Mouse (Mus musculus): ENCODE results near the gene Fam49a.
"Not testable (repeated sequence)": the region's sequence is repeated elsewhere in the genome, so short reads cannot be mapped to it uniquely, and the experiment has no call there.

Gene Fam49a

DNA sequence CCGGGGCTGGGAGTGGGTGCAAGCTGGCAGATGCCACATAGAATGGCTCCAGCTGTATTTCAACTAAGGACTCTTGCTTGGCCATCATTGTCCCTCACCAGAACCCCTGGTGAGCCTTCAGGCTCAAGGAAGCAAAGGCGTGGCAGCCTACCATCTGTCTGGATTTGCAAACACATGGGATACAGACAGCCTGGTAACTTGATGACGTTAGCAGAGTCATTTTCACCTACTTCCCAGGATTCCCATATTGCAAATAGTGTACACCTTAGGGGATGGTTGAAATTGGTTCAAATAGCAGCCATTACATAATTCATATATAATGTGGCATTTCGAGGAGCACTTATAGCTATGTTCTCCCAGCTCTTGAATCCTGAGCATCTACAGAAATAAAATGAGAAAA is 52.0 kb downstream of the Fam49a start:
- DNase-seq (ENCODE audit: low read depth, low spot score), result no peak

DNA sequence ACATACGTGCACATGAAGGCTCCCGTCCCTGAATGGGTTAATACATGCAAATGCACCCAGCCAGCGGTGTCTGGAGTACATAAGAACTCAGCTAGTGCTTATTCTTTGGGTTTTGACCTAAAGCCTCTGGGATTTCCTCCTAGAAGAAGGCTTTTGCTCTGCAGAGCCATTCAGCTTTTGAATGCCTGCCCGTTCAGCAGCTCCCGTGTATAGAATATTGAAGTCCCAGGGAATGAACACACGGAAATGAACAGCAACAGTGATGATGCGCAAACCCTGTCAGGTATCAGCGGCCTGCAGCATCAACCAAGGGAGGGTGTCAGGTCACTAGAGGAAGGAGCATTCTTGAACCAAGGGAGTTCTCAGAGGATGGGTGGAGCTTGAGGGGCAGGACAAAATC is 52.4 kb downstream of the Fam49a start:
- peak; percentile 35 for DNase-seq (ENCODE audit: low read depth, low spot score)

GRCm38 (mm10) chr12:12315011-12315410 is 53.1 kb downstream of the Fam49a start:
- no peak for DNase-seq (ENCODE audit: low read depth, low spot score)

- no peak for DNase-seq (ENCODE audit: low read depth, low spot score)
These were observed 55.0 kb downstream of the Fam49a start for GRCm38 (mm10) chr12:12316956-12317355.

DNA sequence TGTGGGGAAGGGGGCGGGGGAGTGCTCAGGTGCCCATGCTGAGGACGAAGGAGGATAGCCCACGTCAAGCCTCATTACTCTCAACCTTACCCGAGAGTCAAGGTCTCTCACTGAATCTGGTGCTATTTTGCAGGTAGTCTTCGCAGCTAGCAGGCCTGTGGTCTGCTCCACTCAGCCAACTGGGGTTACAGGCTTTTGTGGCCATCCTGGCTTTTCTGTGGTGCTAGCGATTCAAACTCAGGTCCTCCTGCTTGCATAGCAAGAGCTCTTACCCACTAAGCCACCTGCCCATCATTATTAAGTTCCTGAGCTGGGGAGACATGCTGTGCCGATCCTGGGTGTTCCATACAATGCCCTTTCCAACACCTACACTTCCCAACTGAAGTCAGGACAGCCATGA is 55.7 kb downstream of the Fam49a start:
- no peak for DNase-seq (ENCODE audit: low read depth, low spot score)

DNA sequence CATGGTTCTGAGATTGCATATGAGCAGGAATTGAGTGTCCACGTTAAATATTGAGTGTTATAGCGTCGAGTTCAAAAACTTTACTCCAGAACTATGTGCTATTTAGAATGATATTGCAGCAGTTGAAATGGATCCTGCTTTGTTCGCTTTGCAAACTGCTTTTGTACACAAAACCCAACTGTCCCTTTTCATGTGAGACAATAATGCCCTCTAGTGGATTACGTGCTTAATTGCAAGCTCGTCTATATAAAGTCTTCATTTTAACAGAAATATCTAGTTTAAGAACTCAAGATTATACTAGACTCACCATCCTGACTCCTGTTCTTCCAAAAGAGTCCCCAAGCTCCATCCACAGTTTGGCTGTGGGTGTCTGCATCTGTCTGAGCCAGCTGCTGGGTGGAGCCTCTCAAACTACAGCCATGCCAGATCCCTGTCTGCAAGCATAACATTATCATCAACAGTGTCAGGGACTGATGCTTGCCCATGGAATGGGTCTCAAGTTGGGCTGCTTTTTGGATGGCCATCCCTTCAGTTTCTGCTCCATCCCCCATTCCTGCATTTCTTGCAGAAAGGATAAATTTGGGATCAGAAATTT is 56.3 kb downstream of the Fam49a start:
- DNase-seq (ENCODE audit: low read depth, low spot score), result peak; percentile 63

DNA sequence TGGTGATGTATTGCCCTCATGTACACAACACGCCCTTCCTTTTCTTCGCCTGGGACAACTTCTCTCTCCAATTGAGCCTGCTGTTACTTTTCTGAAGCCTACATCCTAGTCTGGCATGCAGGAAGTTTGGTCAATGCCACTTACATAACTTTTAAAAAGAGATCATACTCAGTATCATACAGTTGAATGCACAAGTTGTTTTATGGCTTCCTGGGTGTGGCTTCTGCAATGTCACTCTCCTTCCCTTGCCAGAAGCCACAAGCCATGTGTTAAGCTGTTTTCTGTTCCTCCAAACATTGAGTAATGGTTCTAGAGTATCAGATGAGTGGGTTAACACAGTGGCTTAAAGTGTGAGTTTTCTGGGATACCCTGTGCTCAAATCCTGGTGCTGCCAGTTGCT is 58.8 kb downstream of the Fam49a start:
- no peak for DNase-seq (ENCODE audit: low read depth, low spot score)

- no peak for DNase-seq (ENCODE audit: low read depth, low spot score)
These were observed 59.2 kb downstream of the Fam49a start for GRCm38 (mm10) chr12:12321111-12321510.

GRCm38 (mm10) chr12:12323084-12323483 is 61.1 kb downstream of the Fam49a start:
- DNase-seq (ENCODE audit: low read depth, low spot score), result no peak

- peak; percentile 87 for DNase-seq (ENCODE audit: low read depth, low spot score)
These were observed 61.8 kb downstream of the Fam49a start for GRCm38 (mm10) chr12:12323616-12324223.

DNA sequence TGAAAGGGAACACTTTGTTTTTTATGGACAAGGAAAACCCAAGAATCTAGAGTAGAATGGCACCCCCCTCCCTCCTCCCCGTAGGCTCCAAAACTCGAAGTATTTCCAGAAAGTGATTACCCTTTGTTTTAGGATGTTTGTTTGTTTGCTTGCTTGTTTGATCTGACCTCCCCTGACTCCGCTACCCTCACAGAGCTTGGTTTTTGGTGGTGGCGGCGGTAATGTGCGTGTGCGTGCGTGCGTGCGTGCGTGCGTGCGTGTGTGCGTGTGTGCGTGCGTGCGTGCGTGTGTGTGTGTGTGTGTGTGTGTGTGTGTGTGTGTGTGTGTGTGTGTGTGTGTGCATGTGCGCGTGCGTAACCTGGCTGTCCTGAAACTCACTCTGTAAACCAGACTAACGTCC is 62.3 kb downstream of the Fam49a start:
- not testable (repeated sequence) for DNase-seq (ENCODE audit: low read depth, low spot score)

DNA sequence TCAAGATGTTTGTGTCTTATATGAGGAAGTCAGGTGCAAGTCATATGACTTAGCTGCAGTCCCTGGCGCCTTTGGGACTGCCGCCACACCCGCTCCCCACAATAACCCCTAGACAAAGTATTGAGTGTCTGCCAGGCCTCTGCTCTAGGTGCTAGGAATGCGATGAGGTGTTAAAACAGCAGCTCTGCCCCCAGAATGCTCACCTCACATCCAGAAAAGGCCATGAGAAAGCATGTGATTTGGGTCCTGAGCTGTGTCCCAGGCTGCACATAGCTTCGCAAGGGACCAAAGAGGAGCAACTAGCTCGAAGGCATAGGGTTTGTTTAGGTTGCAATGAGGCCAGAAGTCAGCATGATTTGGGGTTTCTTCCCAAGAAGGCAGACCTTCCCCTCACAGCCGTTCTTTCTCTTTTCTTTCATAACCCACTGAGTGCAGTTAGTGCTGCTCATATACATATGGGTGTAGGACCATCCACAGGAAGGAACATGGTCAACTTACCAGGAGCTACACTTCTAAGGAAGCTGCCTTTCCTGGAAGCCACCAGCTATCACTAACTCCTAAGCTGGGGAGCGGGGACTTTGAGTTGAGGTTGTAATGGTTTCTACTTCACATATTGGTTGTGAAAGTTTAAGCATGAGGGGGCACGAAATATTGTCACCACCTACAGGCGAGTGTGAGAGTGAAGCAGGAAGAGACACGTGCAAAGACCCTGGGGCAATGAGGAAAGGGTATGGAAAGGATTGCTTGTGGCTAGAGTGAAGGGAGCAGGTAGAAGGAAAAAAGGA is 71.8 kb downstream of the Fam49a start:
- peak; percentile 60 for DNase-seq (ENCODE audit: low read depth, low spot score)

DNA sequence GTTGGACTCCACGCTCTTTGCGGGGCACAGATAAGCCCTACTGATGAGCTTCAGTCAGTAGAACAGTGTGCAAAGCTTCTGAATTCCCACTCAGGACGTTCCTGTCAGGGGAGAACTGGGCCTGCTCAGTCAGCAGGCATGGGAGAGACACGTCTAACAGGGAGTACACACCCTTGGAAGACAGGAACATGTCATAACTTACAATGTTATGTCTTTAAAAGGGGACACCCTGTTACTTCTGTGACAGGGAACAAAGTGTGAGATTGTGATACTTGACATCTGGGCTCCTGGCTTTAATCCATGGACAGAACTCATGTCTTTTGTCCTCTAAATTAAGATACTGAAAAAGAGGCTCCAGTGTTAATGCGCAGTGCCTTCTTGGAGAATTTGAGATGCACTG is 72.5 kb downstream of the Fam49a start:
- DNase-seq (ENCODE audit: low read depth, low spot score), result no peak

- DNase-seq (ENCODE audit: low read depth, low spot score), result no peak
These were observed 73.6 kb downstream of the Fam49a start for GRCm38 (mm10) chr12:12335566-12335965.

DNA sequence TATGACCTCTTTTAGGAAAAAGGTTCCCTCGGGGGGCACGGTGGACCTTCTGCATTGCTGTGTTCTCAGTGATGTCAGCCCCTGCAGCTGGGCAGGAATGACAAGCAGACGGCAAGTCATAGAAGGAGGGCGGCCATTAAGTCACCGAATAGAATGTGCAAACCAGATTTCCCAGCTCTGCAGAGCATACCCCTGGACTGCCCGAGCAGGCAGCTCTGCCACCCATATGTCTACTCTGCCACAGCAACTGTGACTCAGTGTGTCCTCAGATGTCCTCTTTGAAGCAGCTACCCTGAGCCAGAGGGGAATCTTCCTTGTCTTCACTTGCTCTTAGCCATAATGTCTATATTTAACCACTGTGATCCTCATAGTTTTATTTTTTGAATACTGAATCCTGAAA is 75.4 kb downstream of the Fam49a start:
- DNase-seq (ENCODE audit: low read depth, low spot score), result no peak

GRCm38 (mm10) chr12:12343320-12343719 is 81.4 kb downstream of the Fam49a start:
- DNase-seq (ENCODE audit: low read depth, low spot score), result no peak

GRCm38 (mm10) chr12:12348625-12349024 is 86.7 kb downstream of the Fam49a start:
- no peak for DNase-seq (ENCODE audit: low read depth, low spot score)

DNA sequence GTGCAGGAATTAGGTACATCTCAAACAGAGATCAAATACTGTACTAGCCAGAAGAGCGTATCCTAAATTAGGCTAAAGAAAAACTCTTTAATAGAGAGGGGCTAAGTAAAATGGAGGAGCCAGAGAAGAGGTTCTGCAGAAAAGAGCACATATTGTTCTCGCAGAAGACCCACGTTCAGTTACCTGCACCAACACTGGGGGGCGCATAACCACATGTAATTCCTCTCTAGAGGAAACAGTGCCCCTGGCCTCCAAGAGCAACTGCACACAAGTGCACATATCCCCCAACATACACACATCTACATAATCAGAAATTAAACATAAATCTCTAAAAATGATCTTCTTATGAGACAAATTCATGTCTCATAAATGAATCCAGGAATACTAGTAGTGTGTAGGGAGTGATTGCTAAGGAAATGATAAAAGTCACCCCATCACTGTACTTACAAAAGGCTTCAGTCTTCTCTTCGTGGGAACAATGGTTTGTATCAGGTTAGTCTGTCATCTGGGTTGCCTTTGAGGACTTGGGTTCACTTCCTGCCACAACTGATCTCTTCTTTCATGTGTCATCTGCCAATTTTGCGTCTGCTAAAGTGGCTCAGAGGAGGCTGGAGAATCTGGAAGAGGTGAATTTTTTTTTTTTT is 87.8 kb downstream of the Fam49a start:
- peak; percentile 26 for DNase-seq (ENCODE audit: low read depth, low spot score)

DNA sequence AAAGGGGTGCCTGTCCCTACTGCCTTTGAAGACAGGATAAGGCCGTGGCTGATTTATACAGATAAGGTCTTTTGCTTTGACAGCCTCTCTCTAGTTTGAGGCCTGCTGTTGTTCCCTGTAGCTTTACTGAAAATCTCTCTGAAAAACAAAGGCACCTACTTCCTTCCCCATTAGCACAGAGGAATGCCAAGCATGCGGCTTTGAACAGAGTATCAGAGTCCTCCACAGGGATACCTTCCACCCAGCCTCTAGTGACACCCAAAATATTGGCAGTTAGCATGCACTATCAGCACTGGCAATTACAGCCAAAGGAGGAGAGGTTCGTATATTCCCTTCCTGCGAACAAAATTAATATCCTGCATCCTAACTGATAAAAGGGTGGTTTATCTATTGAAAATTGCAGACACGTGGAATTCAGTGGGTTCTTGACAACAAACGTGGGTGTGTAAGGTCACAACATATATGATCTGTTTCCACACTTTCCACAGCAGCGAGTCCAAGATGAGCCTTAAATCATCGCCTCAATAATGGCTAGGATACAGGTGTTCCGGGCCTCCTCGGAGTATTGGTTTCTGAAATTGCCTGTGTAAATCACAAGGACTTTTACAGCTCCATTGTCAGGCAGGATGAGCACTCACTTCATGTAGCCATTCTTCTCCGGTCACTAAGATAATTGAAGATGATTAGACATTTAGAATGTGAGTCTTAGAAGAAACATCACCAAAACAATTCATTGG is 90.0 kb downstream of the Fam49a start:
- DNase-seq (ENCODE audit: low read depth, low spot score), result peak; percentile 49

- DNase-seq (ENCODE audit: low read depth, low spot score), result no peak
These were observed 92.2 kb downstream of the Fam49a start for GRCm38 (mm10) chr12:12354115-12354653.

GRCm38 (mm10) chr12:12356048-12356447 is 94.1 kb downstream of the Fam49a start:
- DNase-seq (ENCODE audit: low read depth, low spot score), result no peak

All from ZHBTc4 (cell line).